ENCODE assay signal across 10 mouse cellular contexts in genomic region chr5:63827415-63828053, GRCm38 (mm10). TPM values are rescaled to one million over a fixed set of nuclear protein-coding genes. Genes with fewer than 3 reads are reported as not detected.
DNase-seq lines count a peak whose midpoint lies in the region; ATAC-seq and TF ChIP-seq lines count a peak whose summit lies in the region.
"Had no signal": no experiment of that assay in that cellular context is flagged by ENCODE, and none has a peak within 500 bp of the region (broad histone marks: within the 10 kb centered on the region; RNA-seq: fewer than 3 reads in every experiment).

No protein-coding gene starts in this region.

- H3K36me3 ChIP-seq in heart, embryonic 12.5 days = no peaks in the 10 kb centered on the region
- H3K36me3 ChIP-seq in intestine, postnatal 0 days (ENCODE audit: control insufficient read depth, insufficient read depth) = no peaks in the 10 kb centered on the region
- no peaks in the 10 kb centered on the region for H3K36me3 ChIP-seq in liver, embryonic 11.5 days (ENCODE audit: control insufficient read depth, insufficient read depth, low read length)

- DNase-seq in heart, adult 18-20 months = no peak
- DNase-seq in liver, embryonic 11.5 days (ENCODE audit: low spot score) = no peak
- DNase-seq in lung, postnatal 4 days = peak; percentile 17 to 41
- no peak for DNase-seq in gastrocnemius, postnatal 4 days (ENCODE audit: low spot score in 2 of 2)
- DNase-seq in yolk sac, embryonic 10.5 days (ENCODE audit: low spot score) = no peak
- DNase-seq in right cerebral cortex, adult 18-20 months = no peak
- DNase-seq: thymus, adult 2 months had no signal

- no peaks in the 10 kb centered on the region for H3K27me3 ChIP-seq in heart, embryonic 12.5 days (replicated peaks)
- no peaks in the 10 kb centered on the region for H3K27me3 ChIP-seq in intestine, postnatal 0 days (replicated peaks; ENCODE audit: control insufficient read depth, insufficient read depth, low read length)
- no peaks in the 10 kb centered on the region for H3K27me3 ChIP-seq in liver, embryonic 11.5 days (replicated peaks; ENCODE audit: control insufficient read depth, insufficient read depth, low read length)

- 0 out of 2 replicates have a peak, but pooled peaks cover 4% of the 10 kb centered on the region for H3K4me1 ChIP-seq in heart, embryonic 12.5 days (replicated peaks)
- H3K4me1 ChIP-seq in intestine, postnatal 0 days (replicated peaks; ENCODE audit: control insufficient read depth, insufficient read depth, low read length) = peaks cover 16% of the 10 kb centered on the region
- peaks cover 21% of the 10 kb centered on the region for H3K4me1 ChIP-seq in liver, embryonic 11.5 days (replicated peaks; ENCODE audit: control insufficient read depth, insufficient read depth, low read length)

- no peaks in the 10 kb centered on the region for H3K9me3 ChIP-seq in heart, embryonic 12.5 days (replicated peaks)
- H3K9me3 ChIP-seq in intestine, postnatal 0 days (ENCODE audit: control insufficient read depth) = no peaks in the 10 kb centered on the region
- H3K9me3 ChIP-seq in liver, embryonic 11.5 days (ENCODE audit: control insufficient read depth, low read length) = no peaks in the 10 kb centered on the region

- H3K9ac ChIP-seq in heart, embryonic 12.5 days = no peak overlapping the region
- H3K9ac ChIP-seq in intestine, postnatal 0 days (ENCODE audit: low read depth, low read length) = no peak overlapping the region
- H3K9ac ChIP-seq in liver, embryonic 11.5 days (ENCODE audit: low read depth, low read length) = no peak overlapping the region

- no peak overlapping the region for H3K4me2 ChIP-seq in heart, embryonic 12.5 days
- peak overlapping the region; percentile 6; the same call in 1 of the 2 replicates for H3K4me2 ChIP-seq in intestine, postnatal 0 days (replicated peaks; ENCODE audit: low read depth)
- no peak overlapping the region; the same call in 1 of the 2 replicates for H3K4me2 ChIP-seq in liver, embryonic 11.5 days

- TF ChIP-seq CTCF in intestine, postnatal 0 days (IDR thresholded peaks at IDR 0.05; ENCODE audit: low read depth) = no peak

- ATAC-seq in heart, embryonic 12.5 days (ENCODE audit: insufficient number of reproducible peaks, low FRiP score) = peak; percentile 51
- ATAC-seq in intestine, postnatal 0 days = no peak
- ATAC-seq in liver, embryonic 11.5 days (replicated peaks; ENCODE audit: low FRiP score) = no peak

- no peak overlapping the region for H3K27ac ChIP-seq in heart, embryonic 12.5 days (ENCODE audit: poor library complexity, severe bottlenecking)
- peak overlapping the region; percentile 46; the same call in 1 of the 2 replicates for H3K27ac ChIP-seq in intestine, postnatal 0 days (ENCODE audit: low read depth, low read length)
- 0 out of 2 replicates have a peak overlapping the region, but pooled peaks have one; percentile 19 for H3K27ac ChIP-seq in liver, embryonic 11.5 days (ENCODE audit: low read depth, low read length)

- H3K4me3 ChIP-seq in heart, embryonic 12.5 days = no peak overlapping the region
- H3K4me3 ChIP-seq in intestine, postnatal 0 days (ENCODE audit: low read depth, low read length) = no peak overlapping the region
- no peak overlapping the region for H3K4me3 ChIP-seq in liver, embryonic 11.5 days (ENCODE audit: low read depth, low read length)

- WGBS in heart, embryonic 12.5 days = 48% methylated on average over 5 of the region's 5 CpGs
- 32% methylated on average over 5 of the region's 5 CpGs for WGBS in intestine, postnatal 0 days
- WGBS in liver, embryonic 11.5 days = 22% methylated on average over 5 of the region's 5 CpGs

RNA-seq across cellular contexts. Expression of gene 0610040J01Rik, which starts 15.4 kb away (rescaled TPM):
- polyA plus RNA-seq in heart, embryonic 12.5 days (2016; fragmentation: Nextera tagmentation; extraction: Ambion mirVana) = 0.60 and 0.87 TPM in 2 replicates
- 1 to 10 TPM; 3.7 to 4.4 TPM for total RNA-seq in heart, adult 18-20 months (2021)
- 40.6 and 41.0 TPM in 2 replicates for polyA plus RNA-seq in intestine, postnatal 0 days (2015; fragmentation: Nextera tagmentation; extraction: Ambion mirVana)
- 11.8 and 15.4 TPM in 2 replicates for polyA plus RNA-seq in liver, embryonic 11.5 days (2014; fragmentation: Nextera tagmentation; extraction: Ambion mirVana)
- total RNA-seq in gastrocnemius, postnatal 4 days (2021) = 1 to 10 TPM; 1.0 to 1.1 TPM
- total RNA-seq: hematopoietic stem cell, adult 5-6 weeks had no signal

Comparison
In these comparisons a context has a peak if more than half of its experiments do, and no peak if none do; other contexts are left out.
1. DNase-seq: peak in lung, postnatal 4 days (2 of 2); none in heart, adult 18-20 months (0 of 2), liver, embryonic 11.5 days (single experiment), gastrocnemius, postnatal 4 days (0 of 2), yolk sac, embryonic 10.5 days (single experiment) and right cerebral cortex, adult 18-20 months (single experiment).